Mouse (Mus musculus): ENCODE results near the gene Zfy2.

Gene Zfy2

GRCm38 (mm10) chrY:2170309-2170708 lies at the start of gene Zfy2:
Gene Zfy2, minus strand, starts transcription at chrY:2170409.
- DNase-seq = no peak
